Mouse (Mus musculus): ENCODE results near the gene Wbp1. TPM values are rescaled to one million over a fixed set of nuclear protein-coding genes. Genes with fewer than 3 reads are reported as not detected.

Wbp1 gene
- polyA plus RNA-seq, 1 experiment from 2014 or later: 123 TPM

DNA sequence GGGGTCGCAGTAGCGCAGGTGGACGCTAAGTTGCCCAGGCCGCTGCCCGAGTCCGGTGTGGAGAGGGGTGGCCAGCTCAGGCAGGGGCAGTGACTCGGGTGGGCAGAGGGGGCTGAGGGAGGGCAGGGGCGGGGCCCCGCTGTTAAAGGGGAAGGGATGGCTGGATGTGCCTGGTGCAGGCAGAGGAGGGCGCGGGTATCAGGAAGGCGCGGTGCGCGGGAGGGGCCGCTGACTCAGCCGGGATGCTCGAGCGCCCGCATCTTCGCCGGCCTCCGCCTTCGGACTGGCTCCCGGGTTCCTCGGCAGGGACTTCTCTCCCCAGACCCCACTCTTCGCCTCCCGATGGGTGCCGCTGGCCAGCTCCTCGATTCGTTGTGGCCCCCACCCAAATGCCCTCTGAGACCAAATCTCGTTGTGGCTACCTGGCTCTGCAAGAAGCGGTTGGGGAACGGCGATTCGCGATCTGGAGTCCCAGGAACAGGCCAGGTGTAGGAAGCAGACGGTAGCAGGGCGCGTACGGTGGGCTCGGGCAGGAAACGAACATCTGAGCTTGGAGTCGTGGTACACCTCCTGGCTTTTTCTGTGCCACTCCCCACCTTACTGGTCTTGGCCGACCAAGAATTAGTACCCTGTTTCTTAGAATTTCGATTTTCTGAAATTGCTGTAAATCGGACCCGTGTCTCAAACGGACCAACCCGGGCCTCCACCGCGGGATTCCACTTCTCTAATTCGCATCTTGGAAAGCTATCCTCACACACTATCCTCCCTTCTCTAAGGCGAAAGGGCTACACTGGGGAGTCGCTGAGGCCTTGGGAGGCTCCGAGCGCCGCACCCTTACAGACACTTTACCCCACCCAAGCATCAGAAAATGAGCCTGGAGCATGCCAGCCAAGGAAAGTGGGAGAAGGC lies 50.8 kb downstream of the Wbp1 start:
- no peaks in the 10 kb centered on the region for H3K36me3 ChIP-seq (ENCODE audit: control insufficient read depth, insufficient read depth, low read length)
- 0 out of 2 replicates have a peak overlapping the region, but pooled peaks have one; percentile 8 for H3K9ac ChIP-seq (ENCODE audit: low read depth, low read length)
- WGBS: under 1% methylated on average over 55 of the region's 58 CpGs
- no peak overlapping the region for H3K27ac ChIP-seq (ENCODE audit: low read depth, low read length)
- peak; percentile 36; the same call in 1 of the 2 replicates for ATAC-seq (ENCODE audit: low FRiP score, low TSS enrichment)
- H3K27me3 ChIP-seq (ENCODE audit: control insufficient read depth, insufficient read depth, low read length): peaks cover 89% of the 10 kb centered on the region
- peaks cover 14% of the 10 kb centered on the region for H3K4me1 ChIP-seq (ENCODE audit: control insufficient read depth, insufficient read depth, low read length)
- H3K9me3 ChIP-seq (ENCODE audit: control insufficient read depth, low read length): no peaks in the 10 kb centered on the region
- peak overlapping the region; percentile 33 for H3K4me3 ChIP-seq (ENCODE audit: low read length)
- H3K4me2 ChIP-seq (replicated peaks; ENCODE audit: low read depth, low read length): peak overlapping the region; percentile 24

GRCm38 (mm10) chr6:83070247-83070310 lies 51.3 kb downstream of the Wbp1 start, which contains the start of gene Tlx2:
Gene Tlx2, minus strand, starts transcription at chr6:83070293.
- Histone ChIP-seq H3K9ac (ENCODE audit: low read depth, low read length) (0 out of 2 replicates have a peak within 1 kb of the TSS, but pooled peaks have one; percentile 18), H3K4me3 (ENCODE audit: low read length) (peak within 1 kb of the TSS; percentile 33), H3K36me3 (ENCODE audit: control insufficient read depth, insufficient read depth, low read length) (no peaks in the 10 kb centered on the region), H3K27ac (ENCODE audit: low read depth, low read length) (no peak within 1 kb of the TSS), H3K27me3 (ENCODE audit: control insufficient read depth, insufficient read depth, low read length) (peaks cover 93% of the 10 kb centered on the region), H3K4me1 (ENCODE audit: control insufficient read depth, insufficient read depth, low read length) (peaks cover 14% of the 10 kb centered on the region), H3K9me3 (ENCODE audit: control insufficient read depth, low read length) (no peaks in the 10 kb centered on the region), H3K4me2 (replicated peaks; ENCODE audit: low read depth, low read length) (peak within 1 kb of the TSS; percentile 43)
- 1% methylated on average over 10 of the region's 10 CpGs for WGBS
- ATAC-seq (ENCODE audit: low FRiP score, low TSS enrichment): no peak

DNA sequence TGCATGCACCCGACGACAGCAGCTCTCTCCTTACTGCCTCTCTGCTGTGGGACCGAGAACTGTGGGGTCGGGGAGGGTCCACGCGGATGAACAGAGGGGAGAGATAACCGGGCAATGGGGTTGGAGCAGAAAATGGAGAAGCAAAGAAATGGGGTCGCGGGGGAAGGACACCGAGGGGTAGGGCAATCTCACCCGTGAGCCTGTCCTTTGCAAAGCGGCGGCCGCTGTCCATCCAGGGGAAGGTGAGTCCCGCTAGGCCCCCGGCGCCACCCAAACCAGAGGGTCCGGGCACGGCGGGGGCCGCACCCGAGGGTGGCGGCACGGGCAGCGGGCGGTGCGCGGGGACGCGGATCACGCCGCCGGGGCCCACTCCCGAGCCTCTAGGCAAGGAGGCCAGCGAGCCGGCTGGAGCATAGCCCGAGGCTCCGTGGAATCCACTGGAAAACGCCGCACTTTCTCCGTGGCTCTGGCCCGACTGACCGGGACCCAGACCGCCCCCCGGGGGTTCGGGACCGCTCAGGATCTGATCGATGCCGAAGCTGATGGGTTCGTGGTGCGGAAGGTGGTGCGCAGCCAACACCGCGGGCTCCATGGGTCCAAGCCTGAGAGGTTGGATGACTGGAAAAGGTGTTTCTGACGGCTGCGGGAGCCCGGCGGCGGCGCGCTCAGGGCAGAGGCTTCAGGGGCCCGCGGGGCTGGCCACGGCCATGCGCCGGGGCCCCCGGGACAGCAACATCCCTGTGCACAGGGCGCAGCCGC lies 51.7 kb downstream of the Wbp1 start:
- no peaks in the 10 kb centered on the region for H3K36me3 ChIP-seq (ENCODE audit: control insufficient read depth, insufficient read depth, low read length)
- no peaks in the 10 kb centered on the region for H3K9me3 ChIP-seq (ENCODE audit: control insufficient read depth, low read length)
- H3K4me1 ChIP-seq (ENCODE audit: control insufficient read depth, insufficient read depth, low read length): peaks cover 14% of the 10 kb centered on the region
- ATAC-seq (ENCODE audit: low FRiP score, low TSS enrichment): peak; percentile 8; the same call in 1 of the 2 replicates
- H3K27ac ChIP-seq (ENCODE audit: low read depth, low read length): no peak overlapping the region
- H3K4me3 ChIP-seq (ENCODE audit: low read length): peak overlapping the region; percentile 33
- peaks cover 94% of the 10 kb centered on the region for H3K27me3 ChIP-seq (ENCODE audit: control insufficient read depth, insufficient read depth, low read length)
- WGBS: under 1% methylated on average over 67 of the region's 69 CpGs
- H3K9ac ChIP-seq (ENCODE audit: low read depth, low read length): 0 out of 2 replicates have a peak overlapping the region, but pooled peaks have one; percentile 8
- H3K4me2 ChIP-seq (replicated peaks; ENCODE audit: low read depth, low read length): peak overlapping the region; percentile 24

MicroRNAs encoded within 50 kb of the gene (microRNA counts, 519-probe panel; counts per million panel counts)
- microRNA mmu-miR-3470a+mmu-miR-3470b: not detected

Small RNA genes lying within 50 kb of the gene (microRNA-seq; reads per million reads assigned to microRNA genes)
- gene Mir3470a: not detected

Other genes with a start within 250 kb of the Wbp1 start
- 0.57 and 0.87 TPM in 2 replicates for gene Sema4f, start 181.8 kb downstream of the Wbp1 start, polyA plus RNA-seq (2014; fragmentation: Nextera tagmentation; extraction: Ambion mirVana)
- gene M1ap, start 174.7 kb downstream of the Wbp1 start, polyA plus RNA-seq (2014; fragmentation: Nextera tagmentation; extraction: Ambion mirVana): 0.28 and 0.77 TPM in 2 replicates
- 8.8 and 11.8 TPM in 2 replicates for gene Dok1, start 88.1 kb downstream of the Wbp1 start, polyA plus RNA-seq (2014; fragmentation: Nextera tagmentation; extraction: Ambion mirVana)
- gene Loxl3, start 87.4 kb downstream of the Wbp1 start, polyA plus RNA-seq (2014; fragmentation: Nextera tagmentation; extraction: Ambion mirVana): 12.0 and 14.3 TPM in 2 replicates
- 144 and 156 TPM in 2 replicates for gene Aup1, start 67.0 kb downstream of the Wbp1 start, polyA plus RNA-seq (2014; fragmentation: Nextera tagmentation; extraction: Ambion mirVana)
- 51.1 and 64.9 TPM in 2 replicates for gene Htra2, start 66.3 kb downstream of the Wbp1 start, polyA plus RNA-seq (2014; fragmentation: Nextera tagmentation; extraction: Ambion mirVana)
- gene Dqx1, start 63.7 kb downstream of the Wbp1 start, polyA plus RNA-seq (2014; fragmentation: Nextera tagmentation; extraction: Ambion mirVana): 1.9 and 2.6 TPM in 2 replicates
- not detected in 2 replicates for gene Tlx2, start 51.3 kb downstream of the Wbp1 start, polyA plus RNA-seq (2014; fragmentation: Nextera tagmentation; extraction: Ambion mirVana)
- gene Pcgf1, start 43.7 kb downstream of the Wbp1 start, polyA plus RNA-seq (2014; fragmentation: Nextera tagmentation; extraction: Ambion mirVana): 36.7 and 51.2 TPM in 2 replicates
- 8.3 and 8.8 TPM in 2 replicates for gene Lbx2, start 35.2 kb downstream of the Wbp1 start, polyA plus RNA-seq (2014; fragmentation: Nextera tagmentation; extraction: Ambion mirVana)
- 1.6 and 2.4 TPM in 2 replicates for gene Ccdc142, start 20.0 kb downstream of the Wbp1 start, polyA plus RNA-seq (2014; fragmentation: Nextera tagmentation; extraction: Ambion mirVana)
- 2.4 and 3.5 TPM in 2 replicates for gene Gm42688, start 19.9 kb downstream of the Wbp1 start, polyA plus RNA-seq (2014; fragmentation: Nextera tagmentation; extraction: Ambion mirVana)
- gene Mrpl53, start 12.5 kb downstream of the Wbp1 start, polyA plus RNA-seq (2014; fragmentation: Nextera tagmentation; extraction: Ambion mirVana): 139 and 169 TPM in 2 replicates
- 37.8 and 57.4 TPM in 2 replicates for gene Mogs, start 6.1 kb downstream of the Wbp1 start, polyA plus RNA-seq (2014; fragmentation: Nextera tagmentation; extraction: Ambion mirVana)
- 18.8 and 20.0 TPM in 2 replicates for gene Ino80b, start 3.9 kb upstream of the Wbp1 start, polyA plus RNA-seq (2014; fragmentation: Nextera tagmentation; extraction: Ambion mirVana)
- 14.9 and 18.0 TPM in 2 replicates for gene Rtkn, start 13.9 kb upstream of the Wbp1 start, polyA plus RNA-seq (2014; fragmentation: Nextera tagmentation; extraction: Ambion mirVana)
- 6.2 and 8.6 TPM in 2 replicates for gene Wdr54, start 34.8 kb upstream of the Wbp1 start, polyA plus RNA-seq (2014; fragmentation: Nextera tagmentation; extraction: Ambion mirVana)
- gene 1700003E16Rik, start 34.8 kb upstream of the Wbp1 start, polyA plus RNA-seq (2014; fragmentation: Nextera tagmentation; extraction: Ambion mirVana): 0.94 and 0.96 TPM in 2 replicates
- gene Dctn1, start 44.4 kb upstream of the Wbp1 start, polyA plus RNA-seq (2014; fragmentation: Nextera tagmentation; extraction: Ambion mirVana): 58.6 and 75.0 TPM in 2 replicates
- 0.13 and 0.45 TPM in 2 replicates for gene Slc4a5, start 98.3 kb upstream of the Wbp1 start, polyA plus RNA-seq (2014; fragmentation: Nextera tagmentation; extraction: Ambion mirVana)
- gene Mthfd2, start 204.3 kb upstream of the Wbp1 start, polyA plus RNA-seq (2014; fragmentation: Nextera tagmentation; extraction: Ambion mirVana): 46.7 and 50.8 TPM in 2 replicates
- gene Mob1a, start 204.5 kb upstream of the Wbp1 start, polyA plus RNA-seq (2014; fragmentation: Nextera tagmentation; extraction: Ambion mirVana): 38.9 and 92.4 TPM in 2 replicates
- 142 and 182 TPM in 2 replicates for gene Bola3, start 227.6 kb upstream of the Wbp1 start, polyA plus RNA-seq (2014; fragmentation: Nextera tagmentation; extraction: Ambion mirVana)

Data from kidney, embryonic 14.5 days (tissue).